Mouse (Mus musculus): ENCODE results near the gene Zfp628.

DNA sequence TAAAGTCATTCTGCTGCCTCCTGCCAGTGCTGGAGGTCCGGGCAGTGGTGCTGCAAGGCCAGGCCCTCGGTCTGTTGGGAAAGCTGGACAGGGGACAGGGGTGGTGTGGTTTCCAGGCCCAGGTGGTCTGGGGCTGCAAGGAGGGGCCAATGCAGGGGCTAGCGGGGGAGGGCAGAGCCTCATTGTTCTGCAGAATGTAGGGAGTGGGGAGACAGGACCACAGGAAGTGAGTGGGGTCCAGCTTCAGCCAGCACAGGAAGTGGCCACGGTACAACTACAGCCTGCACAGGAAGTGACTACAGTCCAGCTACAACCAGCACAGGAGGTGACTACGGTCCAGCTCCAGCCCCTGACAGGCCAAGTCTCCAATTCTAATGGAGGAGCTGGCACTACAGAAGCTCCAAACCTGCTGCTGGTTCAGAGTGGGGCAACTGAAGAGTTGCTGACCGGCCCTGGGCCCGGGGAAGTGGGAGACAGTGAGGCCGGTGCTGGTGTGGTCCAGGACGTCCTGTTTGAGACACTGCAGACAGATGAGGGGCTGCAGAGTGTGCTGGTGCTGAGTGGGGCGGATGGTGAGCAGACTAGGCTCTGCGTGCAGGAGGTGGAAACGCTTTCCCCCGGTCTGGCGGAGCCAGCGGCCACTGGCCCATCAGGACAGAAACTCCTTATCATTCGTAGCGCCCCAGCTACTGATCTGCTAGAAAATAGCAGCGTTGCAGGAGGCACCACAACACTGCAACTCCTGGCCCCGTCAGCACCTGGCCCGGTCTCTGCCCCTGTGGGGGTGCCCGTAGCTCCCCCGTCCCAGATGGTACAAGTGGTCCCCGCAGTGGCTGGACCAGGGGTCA, 6.2 kb downstream of the Zfp628 start:
- TF ChIP-seq EP300 (IDR thresholded peaks at IDR 0.05; ENCODE audit: insufficient read depth, low read depth, low read length): 0 out of 2 replicates have a peak, but pooled peaks have one; percentile 3
- TF ChIP-seq CTCF (IDR thresholded peaks at IDR 0.05): no peak

Measured in heart, adult 2 months (tissue).